Mouse (Mus musculus) CH12.LX (cell line): ENCODE results near the gene Iqgap1. TPM values are rescaled to one million over a fixed set of nuclear protein-coding genes. Genes with fewer than 3 reads are reported as not detected.

Experiments used
- DNase-seq: peaks from one replicate; pipeline ENCODE4 v3.0.0-alpha.2; 2013; ENCODE audit errors: extremely low read depth
- H3K27ac ChIP-seq: 2 replicates; pipeline ENCODE4 v1.5.1; 2012; ENCODE audit warnings: low read depth, mild to moderate bottlenecking, control low read depth, moderate library complexity; ENCODE audit not compliant: insufficient read depth
- H3K27me3 ChIP-seq: replicated peaks from 2 replicates; pipeline ENCODE3; 2012; ENCODE audit warnings: inconsistent platforms
- H3K36me3 ChIP-seq, 2 experiments: replicated peaks in 1 of 2; 2 replicates each; pipeline versions ENCODE3 to v1.6.1; 2012; ENCODE audit warnings: inconsistent platforms in 1 of 2, low read length in 1 of 2, mild to moderate bottlenecking in 1 of 2, mixed read lengths in 1 of 2, moderate library complexity in 1 of 2; ENCODE audit not compliant: control insufficient read depth in 1 of 2, insufficient read depth in 1 of 2
- H3K4me1 ChIP-seq, 2 experiments: 2 replicates each; pipeline ENCODE4 v1.6.1; 2012; ENCODE audit warnings: inconsistent platforms in 1 of 2, moderate library complexity in 1 of 2; ENCODE audit not compliant: insufficient read depth in 2 of 2, control insufficient read depth in 1 of 2
- H3K4me2 ChIP-seq: 2 replicates; pipeline ENCODE4 v1.6.1; 2012; ENCODE audit warnings: low read depth, mild to moderate bottlenecking, control low read depth; ENCODE audit not compliant: poor library complexity, insufficient read depth, severe bottlenecking
- H3K4me3 ChIP-seq, 3 experiments: fragments of 150-350 bp in 1 of 3; sonication (generic) in 1 of 3; replicated peaks in 1 of 3; 2 replicates each; pipeline versions ENCODE3 to v1.5.1; 2011 to 2012; ENCODE audit warnings: low read depth in 2 of 3, low read length in 2 of 3, mild to moderate bottlenecking in 2 of 3, moderate library complexity in 2 of 3, control low read depth in 1 of 3, improper control_type of control experiment in 1 of 3, inconsistent platforms in 1 of 3, mixed read lengths in 1 of 3; ENCODE audit not compliant: poor library complexity in 1 of 3
- H3K79me2 ChIP-seq: replicated peaks from 2 replicates; pipeline ENCODE4 v1.6.1; 2012; ENCODE audit warnings: mild to moderate bottlenecking, moderate library complexity; ENCODE audit not compliant: control insufficient read depth, poor library complexity, insufficient read depth, severe bottlenecking; ENCODE audit errors: extremely low read depth
- H3K9ac ChIP-seq: 2 replicates; pipeline ENCODE4 v1.6.1; 2012; ENCODE audit warnings: low read depth, mild to moderate bottlenecking, control low read depth, moderate library complexity; ENCODE audit not compliant: insufficient read depth
- H3K9me3 ChIP-seq: replicated peaks from 2 replicates; pipeline ENCODE3; 2012; ENCODE audit warnings: low read length, inconsistent platforms, mixed read lengths
- CTCF ChIP-seq, 2 experiments: IDR thresholded peaks in 1 of 2; conservative IDR thresholded peaks in 1 of 2; 2 replicates each; pipeline ENCODE4 v1.5.1; 2011 to 2012; ENCODE audit warnings: low read depth in 2 of 2, low read length in 2 of 2, improper control_type of control experiment in 1 of 2, inconsistent platforms in 1 of 2, mild to moderate bottlenecking in 1 of 2, moderate library complexity in 1 of 2
- ETS1 ChIP-seq: conservative IDR thresholded peaks from 2 replicates; pipeline ENCODE4 v1.6.1; 2012; ENCODE audit warnings: low read depth, mild to moderate bottlenecking, inconsistent platforms, low read length, improper control_type of control experiment, moderate library complexity
- GABPA ChIP-seq: IDR thresholded peaks from 2 replicates; pipeline ENCODE4 v1.6.1; 2012; ENCODE audit warnings: low read depth, low read length, improper control_type of control experiment, inconsistent platforms; ENCODE audit not compliant: insufficient replicate concordance
- HCFC1 ChIP-seq: IDR thresholded peaks from 2 replicates; pipeline ENCODE4 v1.6.1; 2012; ENCODE audit warnings: low read depth, mild to moderate bottlenecking, inconsistent platforms, low read length, improper control_type of control experiment
- KAT2A ChIP-seq: IDR thresholded peaks from 2 replicates; pipeline ENCODE4 v1.6.1; 2012; ENCODE audit warnings: low read length, improper control_type of control experiment, inconsistent platforms; ENCODE audit not compliant: insufficient replicate concordance
- MAFK ChIP-seq: IDR thresholded peaks from 2 replicates; pipeline ENCODE4 v1.6.1; 2011; ENCODE audit warnings: low read length, improper control_type of control experiment; ENCODE audit not compliant: insufficient replicate concordance
- MAX ChIP-seq: IDR thresholded peaks from 2 replicates; pipeline ENCODE4 v1.6.1; 2011; ENCODE audit warnings: low read length, improper control_type of control experiment
- MXI1 ChIP-seq: IDR thresholded peaks from 2 replicates; pipeline ENCODE4 v1.6.1; 2011; ENCODE audit warnings: mild to moderate bottlenecking, low read depth, low read length, improper control_type of control experiment
- NRF1 ChIP-seq: IDR thresholded peaks from 2 replicates; pipeline ENCODE4 v1.6.1; 2014; ENCODE audit warnings: low read depth, mild to moderate bottlenecking, inconsistent platforms, low read length, improper control_type of control experiment, moderate library complexity
- PAX5 ChIP-seq: IDR thresholded peaks from 2 replicates; pipeline ENCODE4 v1.6.1; 2012; ENCODE audit warnings: low read length, inconsistent platforms, mixed read lengths
- RCOR1 ChIP-seq: conservative IDR thresholded peaks from 2 replicates; pipeline ENCODE4 v1.6.1; 2012; ENCODE audit warnings: low read depth, mild to moderate bottlenecking, inconsistent platforms, low read length, improper control_type of control experiment
- SIN3A ChIP-seq: IDR thresholded peaks from 2 replicates; pipeline ENCODE4 v1.6.1; 2012; ENCODE audit warnings: low read length, improper control_type of control experiment, inconsistent platforms
- SMC3 ChIP-seq: IDR thresholded peaks from 2 replicates; pipeline ENCODE4 v1.6.1; 2011; ENCODE audit warnings: low read depth, low read length, improper control_type of control experiment
- TBP ChIP-seq: conservative IDR thresholded peaks from 2 replicates; pipeline ENCODE4 v1.6.1; 2011; ENCODE audit warnings: low read depth, low read length, improper control_type of control experiment
- TCF12 ChIP-seq: IDR thresholded peaks from 2 replicates; pipeline ENCODE4 v1.6.1; 2014; ENCODE audit warnings: low read depth, mild to moderate bottlenecking, inconsistent platforms, low read length, improper control_type of control experiment
- UBTF ChIP-seq: IDR thresholded peaks from 2 replicates; pipeline ENCODE4 v1.6.1; 2012; ENCODE audit warnings: low read depth, mild to moderate bottlenecking, inconsistent platforms, low read length, improper control_type of control experiment, moderate library complexity
- USF2 ChIP-seq: conservative IDR thresholded peaks from 2 replicates; pipeline ENCODE4 v1.6.1; 2011; ENCODE audit warnings: low read depth, low read length, improper control_type of control experiment
- ZNF384 ChIP-seq: IDR thresholded peaks from 2 replicates; pipeline ENCODE4 v1.6.1; 2012; ENCODE audit warnings: low read depth, low read length, improper control_type of control experiment, inconsistent platforms
- dilution Hi-C: fragments of 300-500 bp; cut with MboI; formaldehyde crosslinking; loops from 2 replicates; pipeline ENCODE4 v1.14.3; 2020; ENCODE audit warnings: low sequenced_read_pairs; ENCODE audit not compliant: extremely low pct_unique_long_range_greater_than_20kb, extremely low pct_ligation_motif_present
- in situ Hi-C: fragments of 300-500 bp; cut with MboI; formaldehyde crosslinking; loops from 3 replicates; pipeline ENCODE4 v1.14.3; 2019; ENCODE audit warnings: low sequenced_read_pairs, low pct_ligation_motif_present, low pct_unique_long_range_greater_than_20kb, mixed read lengths
- polyA plus RNA-seq: library from polyadenylated mRNA; unstranded; fragments of >175 nt; gene quantifications from 2 replicates; pipeline ENCODE4 v1.2.1, GENCODE M21; 2012; ENCODE audit warnings: low read depth; ENCODE audit not compliant: insufficient read length
- total RNA-seq, 2 experiments: library from RNA; depleted of rRNA; stranded (reverse); fragments of 300-350 nt in 1 of 2; fragments of >200 nt in 1 of 2; gene quantifications; 2 replicates each; pipeline ENCODE4 v1.2.3; 2012 to 2014

The Iqgap1 gene
- total and polyA plus RNA-seq, 3 experiments, result 49.6 to 126 (median 77.0) TPM

- TF ChIP-seq GABPA (no peak), KAT2A (no peak), TBP (no peak), USF2 (no peak), ZNF384 (peak; percentile 89), NRF1 (no peak), MAFK (no peak), UBTF (no peak), SIN3A (no peak), ETS1 (no peak)
- TF ChIP-seq, all 38 proteins: peak for 6
Observed at GRCm38 (mm10) chr7:80740954-80741353, 84.8 kb downstream of the Iqgap1 start (continued).

GRCm38 (mm10) chr7:80736199-80736598 is 89.6 kb downstream of the Iqgap1 start:
- Histone ChIP-seq H3K4me3 (no peak overlapping the region), H3K9me3 (no peaks in the 10 kb centered on the region), H3K36me3 (peaks cover 79 to 98% of the 10 kb centered on the region in 2 experiments), H3K4me2 (no peak overlapping the region), H3K79me2 (no peaks in the 10 kb centered on the region; the same call in 1 of the 2 replicates), H3K9ac (no peak overlapping the region), H3K27ac (no peak overlapping the region), H3K4me1 (no peaks in the 10 kb centered on the region), H3K27me3 (no peaks in the 10 kb centered on the region)
- no peak for DNase-seq
- in situ Hi-C loops, result loop anchor here (5.0 to 25.0 kb wide), 3 partner anchors 111 to 426 kb away; partner anchors contain the start of gene Alpk3
- dilution Hi-C loops, result no loop called here
- TF ChIP-seq RCOR1 (no peak), PAX5 (no peak), HCFC1 (no peak)

- dilution Hi-C loops (no loop called here), in situ Hi-C loops (loop anchor here (25.0 kb wide), 2 partner anchors 329 to 429 kb away; partner anchors contain the start of gene Alpk3)
- Histone ChIP-seq H3K9me3 (no peaks in the 10 kb centered on the region), H3K36me3 (peaks cover 85 to 99% of the 10 kb centered on the region in 2 experiments), H3K79me2 (no peaks in the 10 kb centered on the region; the same call in 1 of the 2 replicates), H3K27me3 (no peaks in the 10 kb centered on the region), H3K4me2 (no peak overlapping the region), H3K9ac (no peak overlapping the region), H3K4me1 (peaks cover 0 to 3% of the 10 kb centered on the region in 2 experiments; a peak in 1 of 4 replicates), H3K4me3 (no peak overlapping the region), H3K27ac (no peak overlapping the region)
- DNase-seq, result no peak
- TF ChIP-seq MAFK (no peak), TCF12 (no peak), CTCF (conservative IDR thresholded peaks at IDR 0.05 in 1 of 2, IDR thresholded peaks at IDR 0.05 in 1 of 2; ENCODE audit: low read depth in 2 of 2, low read length in 2 of 2) (no peak), MAX (no peak), NRF1 (no peak), SMC3 (no peak), USF2 (no peak), MXI1 (no peak)
Observed at GRCm38 (mm10) chr7:80732986-80733385, 92.8 kb downstream of the Iqgap1 start.
